Mouse (Mus musculus): ENCODE results near the gene Olfr281. TPM values are rescaled to one million over a fixed set of nuclear protein-coding genes. Genes with fewer than 3 reads are reported as not detected.

Gene Olfr281
- polyA plus RNA-seq, 1 experiment from 2014 or later = not detected

DNA sequence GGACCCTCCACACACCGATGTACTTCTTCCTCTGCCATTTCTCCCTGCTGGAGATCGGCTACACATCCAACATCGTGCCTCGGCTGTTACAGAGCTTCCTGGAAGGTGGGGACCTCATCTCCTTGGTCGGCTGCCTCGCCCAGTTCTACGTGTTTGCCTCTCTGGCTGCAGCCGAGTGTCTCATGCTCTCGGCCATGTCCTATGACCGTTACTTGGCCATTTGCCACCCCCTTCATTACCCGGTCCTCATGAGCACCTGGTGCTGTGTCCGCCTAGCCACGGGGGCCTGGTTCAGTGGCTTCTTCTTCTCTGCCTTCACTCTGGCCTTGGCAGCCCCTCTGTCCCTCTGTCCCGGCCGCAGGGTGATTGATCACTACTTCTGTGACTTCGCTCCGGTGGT lies 45.2 kb downstream of the Olfr281 start:
- Histone ChIP-seq H3K27ac (no peak overlapping the region), H3K9me3 (no peaks in the 10 kb centered on the region), H3K36me3 (no peaks in the 10 kb centered on the region), H3K27me3 (ENCODE audit: insufficient read depth, poor library complexity, severe bottlenecking) (no peaks in the 10 kb centered on the region), H3K4me1 (replicated peaks) (no peaks in the 10 kb centered on the region), H3K4me3 (no peak overlapping the region)
- DNase-seq (ENCODE audit: low spot score) = no peak
- 92% methylated on average over 17 of the region's 17 CpGs for WGBS

DNA sequence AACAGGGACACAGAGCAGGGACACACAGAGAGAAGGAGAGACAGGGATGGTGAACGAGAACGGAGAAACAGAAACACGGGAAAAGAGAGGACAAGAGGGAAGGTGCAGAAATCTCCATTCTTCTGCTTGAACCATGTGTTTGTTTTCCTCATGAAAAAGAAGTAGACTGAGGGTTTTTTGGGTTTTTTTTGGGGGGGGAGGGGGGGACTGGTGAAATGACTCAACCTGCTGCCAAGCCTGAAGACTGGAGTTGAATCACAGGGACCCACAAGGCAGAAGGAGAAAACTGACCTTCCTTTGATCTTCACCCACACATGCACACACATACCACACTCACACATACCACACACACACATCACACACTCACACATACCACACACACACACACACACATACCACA lies 50.9 kb downstream of the Olfr281 start:
- Histone ChIP-seq H3K36me3 (no peaks in the 10 kb centered on the region), H3K9me3 (no peaks in the 10 kb centered on the region), H3K27me3 (ENCODE audit: insufficient read depth, poor library complexity, severe bottlenecking) (no peaks in the 10 kb centered on the region; the same call in 1 of the 2 replicates), H3K27ac (no peak overlapping the region), H3K4me3 (no peak overlapping the region), H3K4me1 (replicated peaks) (peaks cover 6% of the 10 kb centered on the region)
- DNase-seq (ENCODE audit: low spot score) = no peak
- WGBS = 82% methylated on average over 3 of the region's 3 CpGs

DNA sequence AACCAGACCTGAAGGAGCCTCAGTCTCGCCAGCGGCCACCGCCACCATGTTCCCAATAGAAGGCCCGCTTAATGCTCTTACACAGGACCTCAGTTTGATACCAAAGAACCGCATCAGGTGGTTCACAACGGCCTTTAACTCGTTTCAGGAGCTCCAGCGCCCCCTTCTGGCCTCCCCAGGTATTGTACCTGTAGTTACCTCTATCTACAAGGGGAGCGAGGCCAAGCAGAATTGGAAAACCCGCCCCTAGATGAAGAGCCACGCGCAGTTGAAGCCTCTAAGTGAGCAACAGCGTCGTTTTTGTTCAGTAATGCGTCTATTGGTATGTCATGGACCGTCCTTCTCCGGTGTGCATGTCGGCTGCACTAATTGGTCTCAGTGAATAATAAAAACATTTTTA lies 52.1 kb downstream of the Olfr281 start:
- 17% methylated on average over 18 of the region's 18 CpGs for WGBS
- peak; percentile 80 for DNase-seq (ENCODE audit: low spot score)
- Histone ChIP-seq H3K9me3 (no peaks in the 10 kb centered on the region), H3K27ac (no peak overlapping the region), H3K4me1 (replicated peaks) (peaks cover 6% of the 10 kb centered on the region), H3K4me3 (no peak overlapping the region; the same call in 1 of the 2 replicates), H3K36me3 (no peaks in the 10 kb centered on the region), H3K27me3 (ENCODE audit: insufficient read depth, poor library complexity, severe bottlenecking) (no peaks in the 10 kb centered on the region; the same call in 1 of the 2 replicates)

DNA sequence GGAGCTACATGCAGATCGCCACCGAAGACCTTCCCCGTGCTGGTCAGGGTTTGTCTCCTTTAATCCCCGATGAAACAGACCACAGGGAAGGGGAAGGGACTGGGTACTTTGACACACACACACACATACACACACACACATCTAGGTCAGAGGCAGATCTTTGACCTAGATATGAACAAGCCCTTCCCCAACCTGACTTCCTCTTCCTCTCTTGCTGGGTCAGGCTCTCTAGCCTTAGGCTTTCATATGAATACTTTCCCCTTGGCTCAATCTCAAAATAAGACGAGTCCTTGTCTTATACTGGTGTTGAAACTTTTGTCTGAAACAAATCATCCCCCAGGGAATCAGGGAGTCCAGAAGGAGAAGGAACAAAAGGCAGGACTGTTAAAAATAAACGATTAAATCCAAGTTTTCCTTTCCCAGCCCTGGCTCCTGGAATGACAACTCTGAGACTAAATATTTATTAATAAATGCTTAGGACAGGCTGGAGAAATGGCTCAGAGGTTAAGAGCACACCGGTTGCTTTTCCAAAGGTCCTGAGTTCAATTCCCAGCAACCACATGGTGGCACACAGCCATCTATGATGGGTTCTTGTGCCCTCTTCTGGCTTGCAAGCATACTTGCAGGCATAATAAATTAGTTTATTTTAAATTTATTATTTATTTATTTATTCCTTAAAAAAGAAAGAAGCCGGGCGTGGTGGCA lies 54.0 kb downstream of the Olfr281 start:
- H3K9me3 ChIP-seq = no peaks in the 10 kb centered on the region
- 87% methylated on average over 9 of the region's 9 CpGs for WGBS
- no peak overlapping the region for H3K4me3 ChIP-seq
- DNase-seq (ENCODE audit: low spot score) = no peak
- no peak overlapping the region for H3K27ac ChIP-seq
- peaks cover 16% of the 10 kb centered on the region for H3K4me1 ChIP-seq (replicated peaks)
- no peaks in the 10 kb centered on the region for H3K36me3 ChIP-seq
- no peaks in the 10 kb centered on the region; the same call in 1 of the 2 replicates for H3K27me3 ChIP-seq (ENCODE audit: insufficient read depth, poor library complexity, severe bottlenecking)

DNA sequence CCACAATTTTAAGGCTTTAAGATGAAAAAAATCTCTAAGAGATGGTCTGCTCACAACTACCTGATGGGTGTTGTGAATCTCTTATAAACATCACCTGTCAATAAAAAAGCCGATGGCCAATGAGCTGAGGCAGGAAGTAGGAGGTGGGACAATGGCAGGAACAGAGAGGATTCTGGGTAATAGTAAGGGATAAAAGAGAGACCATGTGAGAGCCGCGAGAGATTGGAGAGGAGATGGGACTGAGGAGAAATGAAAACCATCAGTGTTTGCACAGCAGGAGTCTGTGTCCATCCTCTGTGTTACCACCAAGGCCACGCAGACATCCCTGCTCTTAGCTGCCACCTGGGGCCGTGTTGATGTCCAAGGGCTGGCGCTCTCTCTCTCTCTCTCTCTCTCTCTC lies 54.9 kb downstream of the Olfr281 start:
- H3K9me3 ChIP-seq = no peaks in the 10 kb centered on the region
- H3K27me3 ChIP-seq (ENCODE audit: insufficient read depth, poor library complexity, severe bottlenecking) = no peaks in the 10 kb centered on the region; the same call in 1 of the 2 replicates
- DNase-seq (ENCODE audit: low spot score) = no peak
- H3K27ac ChIP-seq = no peak overlapping the region
- no peak overlapping the region for H3K4me3 ChIP-seq
- H3K36me3 ChIP-seq = no peaks in the 10 kb centered on the region
- WGBS = 87% methylated on average over 6 of the region's 6 CpGs
- H3K4me1 ChIP-seq (replicated peaks) = peaks cover 18% of the 10 kb centered on the region

DNA sequence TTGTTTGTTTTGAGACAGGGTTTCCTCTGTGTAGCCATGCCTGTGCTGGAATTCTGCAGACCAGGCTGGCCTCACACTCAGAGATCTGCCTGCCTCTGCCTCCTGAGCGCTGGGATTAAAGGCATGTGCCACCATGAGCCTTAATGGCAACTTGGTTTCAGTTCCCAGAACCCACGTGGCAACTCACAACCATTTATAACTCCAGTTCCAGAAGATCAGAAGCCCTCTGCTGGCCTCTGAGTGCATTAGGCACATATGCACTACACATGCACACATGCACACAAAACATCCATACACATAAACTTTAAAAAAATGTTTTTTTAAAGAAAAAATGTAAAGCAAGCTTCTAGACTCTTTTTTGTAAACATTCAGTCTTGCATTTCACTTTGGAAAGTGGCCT lies 57.0 kb downstream of the Olfr281 start:
- Histone ChIP-seq H3K9me3 (no peaks in the 10 kb centered on the region), H3K36me3 (no peaks in the 10 kb centered on the region), H3K27ac (no peak overlapping the region), H3K4me3 (no peak overlapping the region), H3K27me3 (ENCODE audit: insufficient read depth, poor library complexity, severe bottlenecking) (no peaks in the 10 kb centered on the region; the same call in 1 of the 2 replicates), H3K4me1 (replicated peaks) (peaks cover 28% of the 10 kb centered on the region)
- 66% methylated on average over 2 of the region's 2 CpGs for WGBS
- DNase-seq (ENCODE audit: low spot score) = no peak

Other genes with a start within 250 kb of the Olfr281 start
- not detected in 2 replicates for gene Gm44579, start 231.6 kb upstream of the Olfr281 start, polyA plus RNA-seq (2016; fragmentation: Nextera tagmentation; extraction: Ambion mirVana)
- gene Olfr287, start 231.5 kb upstream of the Olfr281 start, polyA plus RNA-seq (2016; fragmentation: Nextera tagmentation; extraction: Ambion mirVana) = not detected in 2 replicates
- gene Olfr286, start 218.1 kb upstream of the Olfr281 start, polyA plus RNA-seq (2016; fragmentation: Nextera tagmentation; extraction: Ambion mirVana) = not detected in 2 replicates
- not detected in 2 replicates for gene H1fnt, start 195.3 kb upstream of the Olfr281 start, polyA plus RNA-seq (2016; fragmentation: Nextera tagmentation; extraction: Ambion mirVana)
- gene Zfp641, start 156.4 kb upstream of the Olfr281 start, polyA plus RNA-seq (2016; fragmentation: Nextera tagmentation; extraction: Ambion mirVana) = 0.66 and 1.3 TPM in 2 replicates
- gene Olfr285, start 135.2 kb upstream of the Olfr281 start, polyA plus RNA-seq (2016; fragmentation: Nextera tagmentation; extraction: Ambion mirVana) = not detected in 2 replicates
- gene Olfr284, start 111.6 kb upstream of the Olfr281 start, polyA plus RNA-seq (2016; fragmentation: Nextera tagmentation; extraction: Ambion mirVana) = not detected in 2 replicates
- not detected in 2 replicates for gene Olfr283, start 71.6 kb upstream of the Olfr281 start, polyA plus RNA-seq (2016; fragmentation: Nextera tagmentation; extraction: Ambion mirVana)
- not detected in 2 replicates for gene Olfr282, start 21.4 kb upstream of the Olfr281 start, polyA plus RNA-seq (2016; fragmentation: Nextera tagmentation; extraction: Ambion mirVana)
- not detected in 2 replicates for gene OR5BS1P, start 17.3 kb downstream of the Olfr281 start, polyA plus RNA-seq (2016; fragmentation: Nextera tagmentation; extraction: Ambion mirVana)
- 0.22 and 0.48 TPM in 2 replicates for gene Lalba, start 30.1 kb downstream of the Olfr281 start, polyA plus RNA-seq (2016; fragmentation: Nextera tagmentation; extraction: Ambion mirVana)
- not detected in 2 replicates for gene Olfr279, start 39.8 kb downstream of the Olfr281 start, polyA plus RNA-seq (2016; fragmentation: Nextera tagmentation; extraction: Ambion mirVana)
- gene Kansl2, start 81.7 kb downstream of the Olfr281 start, polyA plus RNA-seq (2016; fragmentation: Nextera tagmentation; extraction: Ambion mirVana) = 134 and 151 TPM in 2 replicates
- gene Ccnt1, start 118.3 kb downstream of the Olfr281 start, polyA plus RNA-seq (2016; fragmentation: Nextera tagmentation; extraction: Ambion mirVana) = 53.7 and 57.6 TPM in 2 replicates
- not detected in 2 replicates for gene 4930415O20Rik, start 118.4 kb downstream of the Olfr281 start, polyA plus RNA-seq (2016; fragmentation: Nextera tagmentation; extraction: Ambion mirVana)
- 11.6 and 12.0 TPM in 2 replicates for gene Adcy6, start 157.5 kb downstream of the Olfr281 start, polyA plus RNA-seq (2016; fragmentation: Nextera tagmentation; extraction: Ambion mirVana)
- 38.8 and 58.6 TPM in 2 replicates for gene Cacnb3, start 178.3 kb downstream of the Olfr281 start, polyA plus RNA-seq (2016; fragmentation: Nextera tagmentation; extraction: Ambion mirVana)
- 22.8 and 23.8 TPM in 2 replicates for gene Ddx23, start 210.3 kb downstream of the Olfr281 start, polyA plus RNA-seq (2016; fragmentation: Nextera tagmentation; extraction: Ambion mirVana)
- 3.7 and 5.8 TPM in 2 replicates for gene Rnd1, start 224.9 kb downstream of the Olfr281 start, polyA plus RNA-seq (2016; fragmentation: Nextera tagmentation; extraction: Ambion mirVana)